Mouse (Mus musculus): ENCODE data around the gene Cnn3. TPM values are rescaled to one million over a fixed set of nuclear protein-coding genes. Genes with fewer than 3 reads are reported as not detected.
A peak's percentile ranks its signal among the peaks of the same experiment; 100 is the strongest.

Gene Cnn3
- total RNA-seq, 1 experiment: 241 TPM

GRCm38 (mm10) chr3:121422405-121422804, 3.9 kb upstream of the Cnn3 start:
- TF ChIP-seq ZNF384 (IDR thresholded peaks at IDR 0.05; ENCODE audit: low read depth, low read length): 0 out of 2 replicates have a peak, but pooled peaks have one; percentile 21
- no peak for TF ChIP-seq MAFK (IDR thresholded peaks at IDR 0.05; ENCODE audit: insufficient read depth, low read depth, low read length)
- no peak for DNase-seq (ENCODE audit: low read depth, low spot score)
- H3K27ac ChIP-seq (ENCODE audit: insufficient read depth, low read depth, low read length, poor library complexity, severe bottlenecking): no peak overlapping the region
- in situ Hi-C loops (cut with MboI; ENCODE audit: low sequenced_read_pairs in 2 of 2, unreplicated experiment in 2 of 2): no loop called here
- H3K4me1 ChIP-seq (ENCODE audit: control insufficient read depth in 2 of 2, insufficient read depth in 2 of 2, low read length in 2 of 2, poor library complexity in 1 of 2): peaks cover 2 to 12% of the 10 kb centered on the region in 2 experiments; a peak in 2 of 4 replicates
- H3K4me3 ChIP-seq (ENCODE audit: insufficient read depth in 1 of 2, low read depth in 1 of 2, low read length in 2 of 2, poor library complexity in 1 of 2, severe bottlenecking in 1 of 2): no peak overlapping the region
- H3K9me3 ChIP-seq (ENCODE audit: control insufficient read depth, insufficient read depth, low read depth, low read length): no peaks in the 10 kb centered on the region
- H3K9ac ChIP-seq (ENCODE audit: insufficient read depth, low read depth, low read length, poor library complexity, severe bottlenecking): no peak overlapping the region
- H3K36me3 ChIP-seq (ENCODE audit: control insufficient read depth, insufficient read depth, low read length, poor library complexity, severe bottlenecking): no peaks in the 10 kb centered on the region

GRCm38 (mm10) chr3:121426621-121427519, 573 bp downstream of the Cnn3 start:
- peak overlapping the region; percentile 91 for H3K9ac ChIP-seq (ENCODE audit: insufficient read depth, low read depth, low read length, poor library complexity, severe bottlenecking)
- peak; percentile 54 for DNase-seq (ENCODE audit: low read depth, low spot score)
- peaks cover 10 to 11% of the 10 kb centered on the region in 2 experiments; a peak in 3 of 4 replicates for H3K4me1 ChIP-seq (ENCODE audit: control insufficient read depth in 2 of 2, insufficient read depth in 2 of 2, low read length in 2 of 2, poor library complexity in 1 of 2)
- no peaks in the 10 kb centered on the region for H3K36me3 ChIP-seq (ENCODE audit: control insufficient read depth, insufficient read depth, low read length, poor library complexity, severe bottlenecking)
- H3K9me3 ChIP-seq (ENCODE audit: control insufficient read depth, insufficient read depth, low read depth, low read length): no peaks in the 10 kb centered on the region
- in situ Hi-C loops (cut with MboI; ENCODE audit: low sequenced_read_pairs in 2 of 2, unreplicated experiment in 2 of 2): no loop called here
- H3K27ac ChIP-seq (ENCODE audit: insufficient read depth, low read depth, low read length, poor library complexity, severe bottlenecking): peak overlapping the region; percentile 86
- TF ChIP-seq CHD2 (IDR thresholded peaks at IDR 0.05; ENCODE audit: low read depth, low read length) (no peak), HCFC1 (IDR thresholded peaks at IDR 0.05; ENCODE audit: borderline replicate concordance, insufficient read depth, low read length) (no peak), ZNF384 (IDR thresholded peaks at IDR 0.05; ENCODE audit: low read depth, low read length) (no peak), MAFK (IDR thresholded peaks at IDR 0.05; ENCODE audit: insufficient read depth, low read depth, low read length) (no peak), ZC3H11A (IDR thresholded peaks at IDR 0.05; ENCODE audit: borderline replicate concordance, low read depth, low read length) (no peak)
- peak overlapping the region; percentile 88 to 89 for H3K4me3 ChIP-seq (ENCODE audit: insufficient read depth in 1 of 2, low read depth in 1 of 2, low read length in 2 of 2, poor library complexity in 1 of 2, severe bottlenecking in 1 of 2)

- no peak for TF ChIP-seq CHD2 (IDR thresholded peaks at IDR 0.05; ENCODE audit: low read depth, low read length)
- no peak for TF ChIP-seq MAFK (IDR thresholded peaks at IDR 0.05; ENCODE audit: insufficient read depth, low read depth, low read length)
- no peak for TF ChIP-seq ZC3H11A (IDR thresholded peaks at IDR 0.05; ENCODE audit: borderline replicate concordance, low read depth, low read length)
- TF ChIP-seq HCFC1 (IDR thresholded peaks at IDR 0.05; ENCODE audit: borderline replicate concordance, insufficient read depth, low read length): no peak
- no peak for TF ChIP-seq ZNF384 (IDR thresholded peaks at IDR 0.05; ENCODE audit: low read depth, low read length)
- Histone ChIP-seq H3K27ac (ENCODE audit: insufficient read depth, low read depth, low read length, poor library complexity, severe bottlenecking) (peak overlapping the region; percentile 86), H3K9ac (ENCODE audit: insufficient read depth, low read depth, low read length, poor library complexity, severe bottlenecking) (peak overlapping the region; percentile 91), H3K4me3 (ENCODE audit: insufficient read depth in 1 of 2, low read depth in 1 of 2, low read length in 2 of 2, poor library complexity in 1 of 2, severe bottlenecking in 1 of 2) (peak overlapping the region; percentile 88 to 89), H3K4me1 (ENCODE audit: control insufficient read depth in 2 of 2, insufficient read depth in 2 of 2, low read length in 2 of 2, poor library complexity in 1 of 2) (peaks cover 11 to 14% of the 10 kb centered on the region in 2 experiments; a peak in 3 of 4 replicates), H3K9me3 (ENCODE audit: control insufficient read depth, insufficient read depth, low read depth, low read length) (no peaks in the 10 kb centered on the region), H3K36me3 (ENCODE audit: control insufficient read depth, insufficient read depth, low read length, poor library complexity, severe bottlenecking) (no peaks in the 10 kb centered on the region)
- peak; percentile 62 for DNase-seq (ENCODE audit: low read depth, low spot score)
- in situ Hi-C loops (cut with MboI; ENCODE audit: low sequenced_read_pairs in 2 of 2, unreplicated experiment in 2 of 2): no loop called here
Observed at GRCm38 (mm10) chr3:121427520-121427908, 1.2 kb downstream of the Cnn3 start.

- peaks cover 13 to 16% of the 10 kb centered on the region in 2 experiments for H3K4me1 ChIP-seq (ENCODE audit: control insufficient read depth in 2 of 2, insufficient read depth in 2 of 2, low read length in 2 of 2, poor library complexity in 1 of 2)
- peak overlapping the region; percentile 61 for H3K9ac ChIP-seq (ENCODE audit: insufficient read depth, low read depth, low read length, poor library complexity, severe bottlenecking)
- no peak for DNase-seq (ENCODE audit: low read depth, low spot score)
- no peaks in the 10 kb centered on the region for H3K36me3 ChIP-seq (ENCODE audit: control insufficient read depth, insufficient read depth, low read length, poor library complexity, severe bottlenecking)
- in situ Hi-C loops (cut with MboI; ENCODE audit: low sequenced_read_pairs in 2 of 2, unreplicated experiment in 2 of 2): no loop called here
- TF ChIP-seq CHD2 (IDR thresholded peaks at IDR 0.05; ENCODE audit: low read depth, low read length) (no peak), ZC3H11A (IDR thresholded peaks at IDR 0.05; ENCODE audit: borderline replicate concordance, low read depth, low read length) (no peak), ZNF384 (IDR thresholded peaks at IDR 0.05; ENCODE audit: low read depth, low read length) (no peak), HCFC1 (IDR thresholded peaks at IDR 0.05; ENCODE audit: borderline replicate concordance, insufficient read depth, low read length) (no peak), MAFK (IDR thresholded peaks at IDR 0.05; ENCODE audit: insufficient read depth, low read depth, low read length) (no peak)
- peak overlapping the region; percentile 88 to 89 for H3K4me3 ChIP-seq (ENCODE audit: insufficient read depth in 1 of 2, low read depth in 1 of 2, low read length in 2 of 2, poor library complexity in 1 of 2, severe bottlenecking in 1 of 2)
- H3K27ac ChIP-seq (ENCODE audit: insufficient read depth, low read depth, low read length, poor library complexity, severe bottlenecking): peak overlapping the region; percentile 57; the same call in 1 of the 2 replicates
- no peaks in the 10 kb centered on the region for H3K9me3 ChIP-seq (ENCODE audit: control insufficient read depth, insufficient read depth, low read depth, low read length)
Observed at GRCm38 (mm10) chr3:121428230-121428629, 1.9 kb downstream of the Cnn3 start.
